Mouse (Mus musculus) spleen, adult 2 months (tissue): ENCODE data around the gene Derl2.

ENCODE experiments used
- CTCF ChIP-seq: fragments of 200-500 bp; IDR thresholded peaks from 2 replicates; pipeline ENCODE4 v1.5.1; 2011; ENCODE audit warnings: mild to moderate bottlenecking, inconsistent platforms; ENCODE audit not compliant: insufficient read depth, insufficient read length, insufficient replicate concordance; ENCODE audit errors: extremely low read depth
- POLR2A ChIP-seq: fragments of 200-500 bp; IDR thresholded peaks from 2 replicates; pipeline ENCODE4 v1.6.1; 2011; ENCODE audit warnings: low read depth, low read length, inconsistent platforms

DNA sequence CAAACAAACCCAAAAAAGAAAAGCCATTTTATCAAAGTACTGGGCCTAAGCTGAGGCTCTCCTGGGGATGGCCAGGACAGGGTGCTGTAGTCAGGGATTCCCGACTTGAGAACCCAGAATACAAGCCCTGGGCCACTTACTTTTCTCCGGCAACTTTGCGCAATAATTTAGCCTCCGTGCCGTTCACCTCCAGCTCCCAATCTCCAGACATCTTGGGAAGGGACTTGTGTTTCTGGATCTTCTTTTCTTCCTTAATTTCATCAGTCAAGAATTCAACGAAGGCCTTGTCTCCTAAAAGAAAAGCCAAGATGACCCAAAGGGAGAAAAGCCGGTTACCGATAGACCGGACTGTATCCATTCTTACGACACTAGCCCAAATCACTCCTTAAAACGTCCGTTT is 37.6 kb downstream of the Derl2 start:
- TF ChIP-seq CTCF (no peak), POLR2A (no peak)
